Mouse (Mus musculus) heart, postnatal 0 days (tissue): ENCODE results near the gene Dmbt1. TPM values are rescaled to one million over a fixed set of nuclear protein-coding genes. Genes with fewer than 3 reads are reported as not detected.

ENCODE experiments used
- ATAC-seq: fragments of 200-750 bp; cut with Nextera tagmentation; 2 replicates; pipeline ENCODE4 v1.8.0; 2017; ENCODE audit warnings: low read depth, moderate number of reproducible peaks, moderate library complexity; ENCODE audit not compliant: insufficient read depth
- DNase-seq: peaks from one replicate; pipeline ENCODE4 v3.0.0-alpha.2; 2016; ENCODE audit warnings: low spot score
- H3K27ac ChIP-seq: fragments of 300-500 bp; sonication (generic); 2 replicates; pipeline ENCODE4 v1.5.1; 2014; ENCODE audit warnings: low read depth, mild to moderate bottlenecking
- H3K27me3 ChIP-seq: fragments of 300-500 bp; sonication (generic); 2 replicates; pipeline ENCODE4 v1.6.1; 2014; ENCODE audit warnings: low read length, mixed read lengths; ENCODE audit not compliant: control insufficient read depth, insufficient read depth
- H3K36me3 ChIP-seq: fragments of 300-500 bp; sonication (generic); replicated peaks from 2 replicates; pipeline ENCODE4 v1.6.1; 2014; ENCODE audit warnings: low read length, mixed read lengths; ENCODE audit not compliant: control insufficient read depth, insufficient read depth
- H3K4me1 ChIP-seq: fragments of 300-500 bp; sonication (generic); 2 replicates; pipeline ENCODE4 v1.6.1; 2014; ENCODE audit warnings: antibody characterized with exemption; ENCODE audit not compliant: control insufficient read depth, insufficient read depth
- H3K4me2 ChIP-seq: fragments of 300-500 bp; sonication (generic); 2 replicates; pipeline ENCODE4 v1.6.1; 2014; ENCODE audit warnings: low read depth, mild to moderate bottlenecking, low read length, moderate library complexity
- H3K4me3 ChIP-seq: fragments of 300-500 bp; sonication (generic); 2 replicates; pipeline ENCODE4 v1.5.1; 2014; ENCODE audit warnings: low read depth, low read length
- H3K9ac ChIP-seq: fragments of 300-500 bp; sonication (generic); replicated peaks from 2 replicates; pipeline ENCODE4 v1.6.1; 2014; ENCODE audit warnings: low read depth, low read length, mixed read lengths
- H3K9me3 ChIP-seq: fragments of 300-500 bp; sonication (generic); replicated peaks from 2 replicates; pipeline ENCODE4 v1.6.1; 2016; ENCODE audit warnings: low read length; ENCODE audit not compliant: control insufficient read depth
- CTCF ChIP-seq: IDR thresholded peaks from 2 replicates; pipeline ENCODE4 v1.5.1; 2016; ENCODE audit warnings: antibody characterized with exemption, control low read depth, low read depth
- EP300 ChIP-seq: IDR thresholded peaks from 2 replicates; pipeline ENCODE4 v1.6.1; 2016; ENCODE audit warnings: antibody characterized with exemption, low read depth
- WGBS: fragments of 180-500 bp; shearing (Covaris S2); extraction: QIAGEN DNeasy Blood & Tissue Kit; methylation state at CpG from one replicate; pipeline ENCODE4 v1.1.7; 2014; 5-methylcytosine and 5-hydroxymethylcytosine counted together
- polyA plus RNA-seq: library from polyadenylated mRNA; unstranded; fragments of >200 nt; fragmentation: Nextera tagmentation; extraction: Ambion mirVana; gene quantifications from 2 replicates; pipeline ENCODE4 v1.2.1, GENCODE M21; 2015
- total RNA-seq: library from RNA; depleted of rRNA; stranded (reverse); fragments of >200 nt; gene quantifications from 2 replicates; pipeline ENCODE4 v1.2.3, GENCODE M21; 2014; ENCODE audit warnings: low replicate concordance

Dmbt1 gene
- total and polyA plus RNA-seq, 2 experiments from 2014 or later: not detected

GRCm38 (mm10) chr7:131004071-131004470 is 27.8 kb upstream of the Dmbt1 start:
- H3K27me3 ChIP-seq: no peaks in the 10 kb centered on the region
- no peak overlapping the region for H3K4me3 ChIP-seq
- no peak for DNase-seq
- H3K9me3 ChIP-seq: peaks cover 5% of the 10 kb centered on the region; the same call in 1 of the 2 replicates
- H3K4me1 ChIP-seq: no peaks in the 10 kb centered on the region
- H3K4me2 ChIP-seq: no peak overlapping the region
- TF ChIP-seq CTCF: no peak
- H3K36me3 ChIP-seq: no peaks in the 10 kb centered on the region
- WGBS: 79% methylated on average over 5 of the region's 5 CpGs
- no peak overlapping the region for H3K9ac ChIP-seq
- H3K27ac ChIP-seq: no peak overlapping the region
- no peak for ATAC-seq

GRCm38 (mm10) chr7:131007221-131007620 is 24.6 kb upstream of the Dmbt1 start:
- no peak for ATAC-seq

GRCm38 (mm10) chr7:131009178-131009577 is 22.7 kb upstream of the Dmbt1 start:
- Histone ChIP-seq H3K27ac (no peak overlapping the region), H3K4me1 (no peaks in the 10 kb centered on the region), H3K27me3 (no peaks in the 10 kb centered on the region), H3K9me3 (peaks cover 7% of the 10 kb centered on the region; the same call in 1 of the 2 replicates), H3K9ac (no peak overlapping the region), H3K4me2 (no peak overlapping the region), H3K36me3 (no peaks in the 10 kb centered on the region), H3K4me3 (no peak overlapping the region)
- DNase-seq (no peak), ATAC-seq (no peak)
- TF ChIP-seq CTCF: no peak
- no peak for TF ChIP-seq EP300
- 64% methylated on average over 5 of the region's 5 CpGs for WGBS

More at GRCm38 (mm10) chr7:131007221-131007620, 24.6 kb upstream of the Dmbt1 start:
- H3K9me3 ChIP-seq: peaks cover 7% of the 10 kb centered on the region; the same call in 1 of the 2 replicates
- whole genome bisulfite sequencing: 97% methylated on average over 2 of the region's 2 CpGs
- no peaks in the 10 kb centered on the region for H3K27me3 ChIP-seq
- H3K4me2 ChIP-seq: no peak overlapping the region
- H3K4me3 ChIP-seq: no peak overlapping the region
- H3K4me1 ChIP-seq: no peaks in the 10 kb centered on the region
- no peak for DNase-seq
- TF ChIP-seq CTCF (no peak), EP300 (no peak)
- H3K27ac ChIP-seq: no peak overlapping the region
- H3K36me3 ChIP-seq: no peaks in the 10 kb centered on the region
- H3K9ac ChIP-seq: no peak overlapping the region

GRCm38 (mm10) chr7:131011901-131012300 is 20.0 kb upstream of the Dmbt1 start:
- no peaks in the 10 kb centered on the region for H3K36me3 ChIP-seq
- no peak overlapping the region for H3K27ac ChIP-seq
- 57% methylated on average over 1 of the region's 1 CpGs for WGBS
- no peaks in the 10 kb centered on the region for H3K4me1 ChIP-seq
- no peak for TF ChIP-seq CTCF
- TF ChIP-seq EP300: no peak
- H3K4me2 ChIP-seq: no peak overlapping the region
- ATAC-seq: no peak
- H3K9me3 ChIP-seq: 0 out of 2 replicates have a peak, but pooled peaks cover 5% of the 10 kb centered on the region
- H3K9ac ChIP-seq: no peak overlapping the region
- H3K27me3 ChIP-seq: no peaks in the 10 kb centered on the region
- H3K4me3 ChIP-seq: no peak overlapping the region
- no peak for DNase-seq

- Histone ChIP-seq H3K9me3 (0 out of 2 replicates have a peak, but pooled peaks cover 5% of the 10 kb centered on the region), H3K4me1 (no peaks in the 10 kb centered on the region), H3K4me2 (no peak overlapping the region), H3K9ac (no peak overlapping the region), H3K36me3 (no peaks in the 10 kb centered on the region), H3K4me3 (no peak overlapping the region), H3K27ac (no peak overlapping the region), H3K27me3 (no peaks in the 10 kb centered on the region)
- TF ChIP-seq EP300 (no peak), CTCF (no peak)
- no peak for DNase-seq
- 70% methylated on average over 2 of the region's 2 CpGs for WGBS
- ATAC-seq: no peak
Observed at GRCm38 (mm10) chr7:131019181-131019580, 12.7 kb upstream of the Dmbt1 start.

GRCm38 (mm10) chr7:131024807-131025206 is 7.0 kb upstream of the Dmbt1 start:
- Histone ChIP-seq H3K27ac (no peak overlapping the region), H3K27me3 (no peaks in the 10 kb centered on the region), H3K9ac (no peak overlapping the region), H3K9me3 (no peaks in the 10 kb centered on the region), H3K4me3 (no peak overlapping the region), H3K4me1 (no peaks in the 10 kb centered on the region), H3K36me3 (no peaks in the 10 kb centered on the region), H3K4me2 (no peak overlapping the region)
- TF ChIP-seq EP300 (no peak), CTCF (no peak)
- DNase-seq: no peak
- no peak for ATAC-seq
- WGBS: 11% methylated on average over 1 of the region's 1 CpGs
